Mouse (Mus musculus) heart, postnatal 4 days (tissue): ENCODE data around the gene Bcas1. TPM values are rescaled to one million over a fixed set of nuclear protein-coding genes. Genes with fewer than 3 reads are reported as not detected.

Experiments used
- DNase-seq: peaks from one replicate; pipeline ENCODE4 v3.0.0; 2021
- total RNA-seq, 2 experiments: library from RNA; stranded (reverse); gene quantifications; 2 replicates each; pipeline ENCODE4 v1.2.3; 2021

Bcas1 gene
- total RNA-seq, 2 experiments from 2014 or later, result 0.24 to 0.97 TPM

DNA sequence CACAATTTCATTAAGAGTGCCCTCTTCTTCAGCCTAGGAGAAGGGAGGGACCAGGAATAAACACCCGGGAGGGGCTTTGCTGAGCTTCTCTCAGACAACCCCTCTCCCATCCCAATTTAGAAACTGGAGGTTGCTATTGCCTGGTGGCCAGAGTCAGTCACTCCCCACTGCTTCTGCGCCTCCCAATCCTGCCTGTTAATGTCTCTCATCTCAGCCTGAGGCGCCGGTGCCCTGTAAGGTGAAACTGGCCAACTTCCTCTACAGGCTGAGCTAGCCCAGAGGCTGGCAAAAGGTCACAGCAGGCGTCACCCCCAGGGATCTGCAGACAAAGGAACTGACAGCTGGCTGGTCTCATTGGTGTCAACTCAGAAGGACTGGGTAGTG lies 82.2 kb downstream of the Bcas1 start:
- DNase-seq, result no peak

DNA sequence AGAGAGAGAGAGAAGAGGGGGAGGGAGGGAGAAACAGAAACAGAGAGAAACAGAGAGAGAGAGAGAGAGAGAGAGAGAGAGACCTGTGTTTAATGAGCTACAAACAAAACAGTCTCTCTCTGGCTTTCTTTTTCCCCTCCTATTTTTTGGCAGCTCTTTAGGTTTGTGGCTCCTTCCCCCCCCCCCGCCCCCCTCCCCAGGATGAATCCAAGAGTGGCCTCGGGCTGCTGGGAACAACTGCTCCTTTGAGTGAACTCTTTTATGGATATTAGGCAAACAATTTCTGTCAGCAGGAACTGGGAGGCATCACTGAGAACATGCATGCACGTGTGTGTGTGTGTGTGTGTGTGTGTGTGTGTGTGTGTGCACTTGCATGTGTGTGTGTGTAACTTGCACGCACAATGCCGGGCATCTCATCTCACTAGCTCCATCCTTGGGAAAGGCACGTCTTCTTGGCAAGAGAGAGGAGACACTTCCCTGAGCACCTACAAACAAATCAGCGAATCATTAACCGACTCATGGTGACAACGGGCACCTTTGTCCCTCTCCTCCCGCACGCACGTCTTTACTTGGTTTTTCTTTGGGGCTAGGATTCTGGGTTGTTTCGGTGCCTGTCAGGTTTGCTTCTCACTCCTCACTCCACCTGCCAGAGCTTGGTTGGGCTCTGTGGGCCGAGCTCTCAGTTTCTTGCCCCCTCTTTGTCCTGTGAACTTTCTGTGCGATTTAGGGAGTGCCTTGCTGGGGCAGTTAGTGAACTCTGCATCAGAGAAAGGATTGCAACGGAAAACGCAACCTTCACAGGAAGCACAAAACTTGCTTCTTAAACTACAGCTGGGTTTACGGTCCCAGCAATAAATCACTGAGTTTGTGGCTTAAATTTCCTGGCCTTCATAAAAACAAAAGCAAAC lies 82.9 kb downstream of the Bcas1 start:
- DNase-seq, result no peak

DNA sequence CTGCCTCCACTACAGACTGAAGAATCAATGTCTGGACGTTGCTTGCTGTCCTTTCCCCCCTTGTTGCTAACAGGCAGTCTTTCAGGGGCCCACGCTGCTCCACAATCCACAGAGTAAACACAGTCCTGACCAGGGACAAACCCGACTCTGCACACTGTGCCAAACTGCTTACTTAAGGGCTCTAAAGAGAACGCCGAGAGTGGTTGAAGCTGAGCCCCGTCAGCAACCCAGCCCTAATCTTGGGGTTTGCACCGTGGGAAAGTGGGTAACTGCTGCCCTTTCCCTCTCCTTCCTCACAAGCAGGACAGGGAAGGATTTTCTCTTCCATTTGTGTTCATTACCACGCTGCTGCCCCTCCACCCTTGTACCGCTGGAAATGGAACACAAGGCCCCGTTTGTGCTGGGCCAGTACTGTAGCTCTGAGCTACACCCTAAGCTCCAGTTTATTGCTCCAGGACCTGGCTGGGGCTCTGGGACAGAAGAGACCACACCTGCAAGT lies 83.8 kb downstream of the Bcas1 start:
- no peak for DNase-seq

DNA sequence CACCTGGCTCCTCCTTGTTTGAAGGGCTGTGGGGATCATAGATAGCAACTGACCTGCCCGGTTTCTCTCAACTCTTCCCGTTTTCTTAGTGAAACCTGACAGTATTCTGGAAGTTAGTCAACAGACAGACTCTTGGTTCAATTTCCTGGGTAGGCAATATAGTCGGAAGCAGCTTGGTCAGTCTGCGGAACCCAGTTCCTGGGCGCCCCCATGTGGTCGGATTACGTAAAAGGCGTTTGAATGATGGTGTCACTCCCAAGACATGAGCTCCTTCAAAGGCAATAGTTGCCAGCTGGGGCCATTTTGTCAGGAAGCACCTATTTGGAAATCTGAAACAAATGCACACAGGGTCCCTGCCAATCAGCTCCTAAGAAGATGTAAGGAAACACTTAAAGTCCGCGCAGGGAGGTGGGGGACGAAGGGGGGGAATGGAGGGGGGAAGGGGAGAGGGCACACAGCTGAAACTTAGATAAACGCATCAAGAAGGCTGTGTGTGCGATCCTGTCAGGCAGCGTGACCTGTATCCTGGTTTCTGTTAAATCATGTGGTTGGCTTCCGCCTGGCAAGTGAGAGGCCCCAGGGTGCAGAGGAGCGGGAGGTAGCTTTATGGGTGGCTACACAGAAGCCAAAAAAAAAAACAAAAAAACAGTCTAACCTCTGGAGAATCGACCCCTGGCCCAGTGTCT lies 84.4 kb downstream of the Bcas1 start:
- peak; percentile 90 for DNase-seq

DNA sequence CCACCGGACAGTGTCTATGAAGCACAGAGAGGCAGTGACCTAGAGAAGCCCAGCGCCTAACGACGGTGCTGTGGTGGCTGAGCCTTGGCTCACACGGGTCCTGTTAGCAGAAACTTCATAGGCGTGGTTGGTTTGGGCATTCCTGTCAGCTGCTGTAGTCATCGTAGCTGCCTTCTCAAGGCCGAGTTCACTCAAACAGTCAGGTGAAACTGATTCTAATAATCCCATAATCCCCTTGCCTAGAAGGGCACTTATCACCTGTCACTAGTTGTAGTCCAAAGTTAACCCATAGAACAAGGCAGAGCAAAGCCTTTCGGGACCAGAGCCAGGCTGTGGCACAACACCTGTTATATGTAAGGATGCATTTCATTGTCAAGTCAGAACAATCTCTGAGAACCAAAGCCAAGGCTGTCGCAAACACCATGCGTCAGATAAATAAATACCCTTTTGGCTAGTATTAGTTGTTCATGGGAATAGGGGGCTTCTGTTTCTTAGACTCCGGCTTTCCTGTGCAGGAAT lies 85.3 kb downstream of the Bcas1 start:
- DNase-seq, result no peak

DNA sequence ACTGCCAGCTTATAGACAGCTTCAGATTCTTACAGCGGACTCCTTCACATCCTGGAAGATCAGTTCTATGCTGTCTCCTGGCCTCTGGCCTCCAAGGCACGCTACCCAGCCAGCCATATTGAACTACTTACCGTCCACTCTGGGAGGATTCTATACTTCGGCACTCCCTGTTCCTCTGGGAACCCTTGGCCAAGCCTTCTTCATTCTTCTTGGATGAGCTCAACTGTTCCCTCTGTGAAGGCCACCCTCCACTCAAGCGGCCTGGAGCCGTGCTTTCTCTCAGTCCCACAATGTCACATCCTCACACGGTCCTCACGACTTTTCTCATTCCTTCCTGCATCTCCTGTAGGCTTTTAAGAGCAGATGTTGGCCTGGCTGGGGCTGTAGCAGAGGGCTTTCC lies 86.5 kb downstream of the Bcas1 start:
- peak; percentile 43 for DNase-seq

DNA sequence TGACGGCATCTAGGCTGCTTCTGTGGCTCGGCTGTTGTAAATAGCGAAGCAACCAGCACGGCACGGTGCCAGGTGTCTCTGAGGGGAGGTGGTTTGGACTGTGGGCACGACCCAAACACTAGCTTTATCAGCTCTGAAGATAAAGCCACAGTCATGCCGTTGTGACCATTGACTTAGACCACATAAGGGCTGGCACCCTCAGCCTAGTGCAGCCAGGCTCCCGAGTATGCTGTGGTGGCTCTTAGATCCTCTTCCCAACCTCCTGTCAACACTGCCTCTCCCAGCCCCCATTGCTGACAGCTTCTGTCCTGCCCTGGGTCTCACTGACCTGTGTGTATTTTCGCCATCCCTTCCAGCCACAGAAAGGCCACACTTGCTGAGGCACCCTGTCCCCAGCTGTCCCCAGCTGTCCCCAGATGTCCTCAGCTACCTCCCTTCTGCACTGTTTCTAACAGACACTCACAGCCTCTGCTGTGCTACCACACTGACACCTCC lies 91.3 kb downstream of the Bcas1 start:
- peak; percentile 85 for DNase-seq

DNA sequence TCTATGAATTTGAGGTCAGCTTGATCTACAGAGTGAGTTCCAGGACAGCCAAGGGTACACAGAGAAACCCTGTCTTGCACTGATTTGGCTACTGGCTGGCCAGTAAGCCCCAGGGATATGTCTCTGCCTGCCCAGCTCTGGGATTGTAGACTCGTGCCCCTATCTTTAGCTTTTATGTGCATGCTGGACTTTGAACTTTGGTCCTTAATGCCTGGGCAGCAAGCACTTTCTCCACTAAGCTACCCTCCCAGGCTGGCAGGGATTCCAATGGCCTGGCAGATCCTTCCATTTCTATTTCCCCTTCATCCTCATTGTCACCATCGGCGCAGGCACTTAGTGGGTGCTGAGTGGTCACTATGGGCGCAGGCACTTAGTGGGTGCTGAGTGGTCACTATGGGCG lies 92.5 kb downstream of the Bcas1 start:
- DNase-seq, result no peak

DNA sequence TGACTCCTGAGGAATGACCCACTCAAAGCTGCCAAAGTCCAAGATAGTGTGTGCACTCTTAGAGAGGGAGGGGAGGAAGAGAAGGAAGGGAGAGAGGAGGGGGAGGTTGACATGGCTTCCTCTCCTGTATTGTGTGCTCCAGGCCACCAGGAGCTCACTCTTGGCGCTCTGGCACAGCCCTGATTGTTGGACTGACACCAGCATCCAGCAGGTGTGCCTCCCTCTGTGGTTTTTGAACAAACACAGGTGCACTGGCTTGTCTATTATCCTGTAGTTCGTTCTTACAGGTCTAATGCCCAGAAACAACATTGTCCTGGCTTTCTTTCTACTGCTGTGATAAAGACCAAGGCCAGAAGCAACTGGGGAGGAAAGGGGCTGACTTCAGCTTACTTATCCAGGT lies 95.8 kb downstream of the Bcas1 start:
- no peak for DNase-seq

DNA sequence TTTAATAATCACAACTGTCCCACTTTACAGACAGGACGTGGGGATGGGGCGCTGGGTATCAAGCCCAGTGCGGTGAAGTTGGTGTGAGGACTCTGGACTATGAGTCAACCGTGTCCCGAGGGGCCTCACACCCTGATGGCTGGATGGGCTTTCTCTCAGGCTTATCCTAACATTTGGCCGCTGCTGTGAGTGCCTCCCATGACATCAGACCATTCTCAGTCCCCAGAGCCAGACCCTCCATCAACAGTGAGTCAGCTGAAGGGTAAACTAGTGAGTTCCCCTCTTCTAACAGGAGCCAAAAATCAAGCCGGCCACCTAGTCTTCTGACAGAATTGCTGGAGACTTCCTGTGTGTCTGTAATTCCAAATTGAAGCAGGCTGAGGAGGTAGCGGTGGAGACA lies 97.2 kb downstream of the Bcas1 start:
- DNase-seq, result peak; percentile 80

DNA sequence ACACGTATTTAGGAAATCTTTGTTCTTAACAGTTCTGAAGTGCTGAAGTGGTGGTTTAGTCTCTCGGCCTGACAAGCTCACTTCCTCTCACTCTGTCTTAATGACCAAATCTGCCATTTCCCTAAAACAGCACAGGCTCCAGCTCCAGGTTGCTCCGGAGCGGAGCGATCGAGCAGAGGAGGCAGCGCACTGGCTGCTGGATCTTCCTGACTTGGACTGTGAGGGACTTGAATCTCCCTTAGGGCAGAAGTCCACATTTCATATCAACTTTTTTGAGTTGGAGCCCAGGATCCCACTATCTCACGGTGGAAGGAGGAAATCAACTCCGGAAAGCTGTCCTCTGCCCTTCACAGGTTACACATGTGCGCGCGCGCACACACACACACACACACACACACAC lies 97.7 kb downstream of the Bcas1 start:
- peak; percentile 36 for DNase-seq

DNA sequence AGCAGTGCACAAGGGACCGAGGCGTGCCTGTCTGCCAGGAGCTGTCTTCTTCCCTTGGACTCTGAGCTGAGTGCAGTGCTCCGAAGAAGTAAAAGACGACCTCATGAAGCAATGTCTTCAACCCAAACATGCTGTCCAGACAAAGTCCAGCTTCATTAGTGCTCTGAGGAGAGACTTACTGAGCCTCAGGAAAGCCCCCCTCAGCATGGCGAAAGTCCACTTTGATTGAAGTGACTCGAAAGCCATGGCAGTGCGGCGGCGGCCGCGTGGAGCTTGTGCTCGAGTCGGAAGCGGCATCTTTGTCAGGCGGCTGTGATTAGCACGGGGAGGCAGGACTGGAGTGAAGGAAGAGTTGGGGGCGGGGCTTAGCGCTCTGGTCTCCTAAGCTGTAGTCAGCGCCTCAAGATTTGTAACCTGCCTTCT lies 103.7 kb downstream of the Bcas1 start:
- peak; percentile 58 for DNase-seq

DNA sequence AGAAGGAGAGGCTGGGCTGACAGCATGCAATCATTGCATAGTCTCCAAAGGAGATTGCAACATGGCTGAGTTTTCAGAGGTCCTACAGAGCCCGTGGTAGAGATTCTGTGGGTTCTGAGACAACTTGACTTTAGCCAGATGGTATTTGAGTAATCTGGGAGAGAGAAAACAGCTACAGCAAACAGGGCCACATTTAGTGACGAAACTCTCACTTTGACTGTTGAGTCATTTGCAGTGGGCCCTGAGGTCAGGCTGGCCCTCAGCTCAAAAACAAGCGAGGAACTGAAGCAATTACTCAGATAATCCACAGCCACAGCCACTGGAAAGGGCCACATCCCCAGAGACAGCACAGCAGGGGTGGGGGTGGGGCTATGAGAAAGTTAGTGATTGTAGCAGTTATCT lies 105.6 kb downstream of the Bcas1 start:
- DNase-seq, result peak; percentile 59

DNA sequence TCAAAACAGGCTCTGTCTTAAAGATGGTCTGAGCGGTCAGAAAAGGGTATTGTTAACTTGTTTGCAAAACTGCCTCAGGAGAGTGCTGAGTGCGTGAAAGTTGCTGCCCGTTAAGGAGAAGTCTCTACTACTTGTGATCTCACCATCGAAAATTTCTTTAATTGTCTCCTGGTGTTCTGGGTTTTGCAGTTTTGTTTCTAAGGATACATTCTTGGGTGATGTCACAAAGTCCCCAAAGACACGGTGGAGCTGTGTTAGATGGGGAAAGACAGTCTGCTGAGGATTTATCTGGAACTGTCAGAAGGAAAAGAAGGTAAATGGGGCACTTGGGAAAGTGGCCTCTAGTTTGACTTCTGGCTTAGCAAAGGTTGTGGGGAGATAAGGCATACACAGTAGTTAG lies 106.1 kb downstream of the Bcas1 start:
- no peak for DNase-seq

DNA sequence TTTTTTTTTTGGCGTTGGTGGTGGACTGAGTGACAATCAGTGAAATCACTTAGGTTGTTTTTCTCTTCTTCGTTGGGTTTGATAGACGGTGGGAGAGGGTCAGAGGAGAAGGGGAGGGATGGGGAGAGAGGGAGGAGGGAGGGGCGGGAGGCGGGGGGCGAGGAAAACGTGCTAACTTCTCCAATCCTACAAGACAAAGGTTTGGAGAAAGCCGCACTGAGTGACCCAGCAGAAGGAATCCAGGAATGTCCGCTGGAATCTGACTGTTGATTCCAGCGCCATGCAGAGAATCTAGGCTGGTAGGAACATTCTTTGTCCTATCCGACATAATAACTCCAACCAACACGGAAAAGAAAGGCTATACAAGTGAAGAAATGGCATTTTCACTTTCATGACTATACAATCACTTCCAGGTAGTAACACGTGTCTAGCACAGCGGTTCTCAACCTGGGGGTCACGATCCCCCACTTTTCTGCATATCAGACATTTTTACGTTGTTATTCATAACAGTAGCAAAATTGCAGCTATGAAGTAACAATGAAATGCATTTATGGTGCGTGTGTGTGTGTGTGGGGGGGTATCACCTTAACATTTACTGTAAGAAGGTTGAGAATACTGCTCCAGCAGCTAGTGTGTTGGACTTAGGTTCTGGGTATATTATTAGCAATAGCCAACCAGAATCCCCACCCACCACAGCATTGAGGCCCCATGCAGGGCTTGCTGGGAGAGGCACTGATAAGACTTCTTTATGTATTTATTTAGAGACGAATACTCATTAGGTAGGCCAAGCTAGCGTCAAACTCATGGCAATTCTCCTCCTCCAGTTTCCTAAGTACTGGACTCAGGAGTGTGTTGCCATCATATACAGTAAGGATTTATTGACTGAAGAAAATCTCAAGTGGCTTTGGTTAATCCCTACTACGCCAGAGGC lies 107.8 kb downstream of the Bcas1 start:
- no peak for DNase-seq

DNA sequence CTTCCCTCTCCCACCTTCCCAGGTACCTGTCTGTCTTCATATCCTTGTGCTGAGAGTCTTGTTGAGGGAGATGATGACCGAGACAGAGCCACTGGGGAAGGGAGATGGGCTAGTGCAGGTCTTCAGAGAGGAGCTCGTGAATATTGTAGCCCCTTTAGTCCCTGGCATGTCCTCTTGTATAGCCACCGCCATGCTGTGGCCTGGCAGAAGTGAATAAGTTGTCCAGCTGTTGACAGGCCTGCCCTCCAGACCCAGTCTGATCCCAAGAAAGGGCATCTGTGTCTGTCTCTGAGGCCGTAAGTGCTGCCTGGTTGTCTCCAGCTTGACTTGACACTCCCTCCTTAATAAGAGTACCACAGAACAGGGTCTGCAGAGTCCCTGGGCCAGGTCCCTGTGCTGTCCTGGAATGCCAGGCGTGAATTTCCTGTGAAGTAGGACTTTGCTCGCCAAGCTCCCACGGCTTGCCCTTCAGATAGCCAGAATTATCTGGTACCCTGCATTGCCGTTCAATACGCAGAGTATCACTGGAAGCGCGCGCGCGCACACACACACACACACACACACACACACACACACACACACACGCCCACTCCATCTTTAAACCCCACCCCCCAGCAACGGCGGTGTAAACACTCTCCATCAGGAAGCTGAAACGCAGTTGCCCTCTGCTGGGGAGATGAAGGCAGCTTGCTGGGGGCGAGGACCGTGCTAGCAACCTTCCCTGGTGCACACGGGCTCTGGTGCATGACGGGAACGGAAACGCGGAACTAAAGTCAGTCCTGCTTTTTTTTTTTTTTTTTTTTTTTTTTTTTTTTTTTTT lies 108.7 kb downstream of the Bcas1 start:
- peak; percentile 92 for DNase-seq

DNA sequence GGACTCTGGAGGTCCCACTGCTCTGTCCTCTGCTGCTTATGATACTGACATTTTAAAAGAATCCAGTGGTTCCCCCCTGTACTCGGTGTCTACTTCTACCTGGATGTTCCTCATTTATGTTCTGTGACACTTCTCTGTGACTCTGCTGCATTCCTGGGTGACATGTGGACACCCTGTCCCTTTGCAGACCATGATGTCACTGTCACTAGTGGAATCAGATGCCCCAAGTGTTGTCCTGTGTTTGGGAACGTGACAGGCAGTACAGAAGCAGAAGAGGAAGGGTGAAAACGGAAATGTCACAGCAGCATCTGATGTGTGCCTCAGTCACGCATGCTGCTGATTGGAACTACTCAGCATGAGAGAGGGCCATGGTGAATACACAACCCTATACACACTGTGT lies 110.9 kb downstream of the Bcas1 start:
- no peak for DNase-seq

DNA sequence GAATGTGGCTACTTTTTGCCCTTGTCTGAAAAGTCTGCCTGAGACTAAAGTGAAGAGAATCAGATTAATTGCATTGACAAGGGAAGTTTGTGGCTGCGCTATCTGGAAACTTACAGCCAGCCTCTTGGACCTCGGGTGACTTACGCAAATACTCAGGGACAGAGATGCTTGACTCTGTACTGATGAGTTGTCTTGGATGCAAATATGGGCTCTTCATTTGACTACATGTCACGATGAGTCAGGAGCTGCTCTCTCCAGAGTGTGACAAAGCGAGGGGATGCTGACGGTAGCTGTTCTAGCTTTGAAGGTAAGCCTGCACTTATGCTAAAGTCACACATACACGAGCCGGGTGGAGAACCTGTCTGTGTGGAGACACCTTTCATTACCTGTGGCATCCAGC lies 111.3 kb downstream of the Bcas1 start:
- DNase-seq, result no peak

DNA sequence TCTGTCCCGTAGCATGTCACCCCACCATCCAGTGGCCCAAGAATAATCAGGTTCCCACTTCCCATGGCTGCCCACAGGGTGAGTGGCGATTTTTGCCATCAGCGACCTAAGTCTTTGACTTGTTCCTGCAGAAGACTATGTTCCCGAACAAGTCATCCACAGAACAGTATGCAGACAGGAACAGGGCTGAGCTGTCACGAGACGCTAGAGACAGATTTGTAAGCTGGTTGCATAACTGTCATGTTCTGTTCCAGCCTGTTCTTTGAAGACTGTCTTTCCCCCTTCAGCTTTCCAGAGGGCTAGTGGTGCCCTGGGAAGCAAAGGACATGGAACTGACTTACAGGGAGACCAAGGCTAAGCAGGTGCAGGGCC lies 116.7 kb downstream of the Bcas1 start:
- DNase-seq, result no peak

DNA sequence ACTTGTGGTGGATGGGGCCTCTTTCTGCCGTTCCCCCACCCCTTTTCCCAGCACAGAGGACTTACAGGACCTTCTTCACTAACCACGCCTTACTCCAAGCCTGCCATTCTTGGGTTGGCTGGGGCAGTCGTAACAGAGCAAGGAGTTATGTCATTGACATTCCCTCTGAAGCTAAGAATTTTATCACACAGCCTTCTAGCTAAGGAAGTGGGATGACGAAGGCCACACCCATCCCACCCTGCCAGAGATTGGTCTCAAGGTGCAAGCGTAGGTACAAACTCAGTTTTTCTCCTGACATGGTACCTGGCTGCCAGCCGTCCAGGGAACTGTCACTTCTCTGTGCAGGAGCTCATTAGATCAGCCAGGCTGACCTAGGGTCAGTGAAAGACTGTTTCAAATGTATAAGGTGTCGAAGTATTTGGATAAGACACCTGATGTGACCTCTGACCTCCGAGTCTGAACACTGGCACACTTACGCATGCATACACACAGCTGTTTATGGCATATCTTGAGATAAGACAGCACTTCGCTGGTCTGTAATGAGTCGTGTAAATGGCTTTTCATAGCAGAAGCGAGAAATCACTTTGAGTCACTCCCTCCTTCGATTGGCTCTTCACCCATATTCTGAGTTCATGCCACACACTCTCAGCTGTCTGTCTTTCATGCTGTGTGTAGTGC lies 117.2 kb downstream of the Bcas1 start:
- DNase-seq, result no peak

DNA sequence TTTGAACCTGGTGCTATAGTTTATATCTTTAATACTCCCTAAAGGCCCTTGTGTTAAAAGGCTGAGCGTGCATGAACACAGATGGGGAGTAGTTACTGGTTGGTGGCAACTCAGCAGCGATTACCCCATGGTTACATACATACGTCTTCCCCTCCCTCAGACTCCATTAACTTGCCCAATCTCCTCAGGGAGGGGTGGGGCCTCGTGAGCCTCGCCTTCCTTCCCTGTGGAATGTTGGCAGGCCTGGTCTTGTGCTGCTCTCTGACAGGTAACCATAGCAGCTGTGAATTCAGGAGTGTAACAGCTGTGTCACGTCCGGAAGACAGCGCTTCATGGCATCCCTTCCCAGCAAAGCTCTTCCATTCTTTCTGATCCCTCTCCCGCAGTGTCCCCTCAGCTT lies 118.7 kb downstream of the Bcas1 start:
- no peak for DNase-seq
